Mouse (Mus musculus) megakaryocyte-erythroid progenitor cell, adult 5-6 weeks (primary cell): ENCODE measurements around the gene Vmn1r107. TPM values are rescaled to one million over a fixed set of nuclear protein-coding genes. Genes with fewer than 3 reads are reported as not detected.
"Not testable (repeated sequence)": the region's sequence is repeated elsewhere in the genome, so short reads cannot be mapped to it uniquely, and the experiment has no call there.

Experiments used
- ATAC-seq: replicated peaks from 2 replicates; pipeline ENCODE4 v1.8.0; 2016; ENCODE audit warnings: mild to moderate bottlenecking, inconsistent platforms; ENCODE audit not compliant: severe bottlenecking, poor library complexity, low FRiP score, low TSS enrichment
- total RNA-seq, 2 experiments: library from RNA; stranded (forward) in 1 of 2; stranded (reverse) in 1 of 2; fragments of 200-1000, 215-1000 nt in 1 of 2; fragments of >200 nt in 1 of 2; fragmentation: Nextera tagmentation in 1 of 2; gene quantifications; 2 replicates each; pipeline ENCODE4 v1.2.3; 2014 to 2017

The Vmn1r107 gene
- total RNA-seq (2014; fragmentation: Nextera tagmentation): not detected in 2 replicates
- total RNA-seq (2017): not detected in 2 replicates

GRCm38 (mm10) chr7:20668618-20669017, at the start of gene Vmn1r107:
Vmn1r107 (plus strand) TSS chr7:20668918.
- ATAC-seq: not testable (repeated sequence)

GRCm38 (mm10) chr7:20703116-20703515, 34.4 kb downstream of the Vmn1r107 start, which contains the start of gene Vmn1r111:
Vmn1r111 (minus strand) TSS chr7:20703216.
- not testable (repeated sequence) for ATAC-seq

Other genes starting within 250 kb of the Vmn1r107 start
- not detected in 2 replicates for gene Vmn1r101, start 226.3 kb upstream of the Vmn1r107 start, total RNA-seq (2014; fragmentation: Nextera tagmentation)
- gene Vmn1r101, start 226.3 kb upstream of the Vmn1r107 start, total RNA-seq (2017): not detected in 2 replicates
- not detected in 2 replicates for gene Gm10670, start 194.0 kb upstream of the Vmn1r107 start, total RNA-seq (2014; fragmentation: Nextera tagmentation)
- not detected in 2 replicates for gene Gm10670, start 194.0 kb upstream of the Vmn1r107 start, total RNA-seq (2017)
- gene Vmn1r103, start 158.4 kb upstream of the Vmn1r107 start, total RNA-seq (2014; fragmentation: Nextera tagmentation): not detected in 2 replicates
- gene Vmn1r103, start 158.4 kb upstream of the Vmn1r107 start, total RNA-seq (2017): not detected in 2 replicates
- not detected in 2 replicates for gene Vmn1r104, start 135.1 kb upstream of the Vmn1r107 start, total RNA-seq (2014; fragmentation: Nextera tagmentation)
- not detected in 2 replicates for gene Vmn1r104, start 135.1 kb upstream of the Vmn1r107 start, total RNA-seq (2017)
- gene Gm5726, start 123.2 kb upstream of the Vmn1r107 start, total RNA-seq (2014; fragmentation: Nextera tagmentation): not detected in 2 replicates
- gene Gm5726, start 123.2 kb upstream of the Vmn1r107 start, total RNA-seq (2017): not detected in 2 replicates
- not detected in 2 replicates for gene Gm4141, start 92.7 kb upstream of the Vmn1r107 start, total RNA-seq (2014; fragmentation: Nextera tagmentation)
- not detected in 2 replicates for gene Gm4141, start 92.7 kb upstream of the Vmn1r107 start, total RNA-seq (2017)
- not detected in 2 replicates for gene Gm4513, start 69.9 kb upstream of the Vmn1r107 start, total RNA-seq (2014; fragmentation: Nextera tagmentation)
- gene Gm4513, start 69.9 kb upstream of the Vmn1r107 start, total RNA-seq (2017): not detected in 2 replicates
- not detected in 2 replicates for gene Vmn1r111, start 34.3 kb downstream of the Vmn1r107 start, total RNA-seq (2014; fragmentation: Nextera tagmentation)
- not detected in 2 replicates for gene Vmn1r111, start 34.3 kb downstream of the Vmn1r107 start, total RNA-seq (2017)
- gene Gm10668, start 61.7 kb downstream of the Vmn1r107 start, total RNA-seq (2014; fragmentation: Nextera tagmentation): not detected in 2 replicates
- not detected in 2 replicates for gene Gm10668, start 61.7 kb downstream of the Vmn1r107 start, total RNA-seq (2017)
- not detected in 2 replicates for gene Vmn1r112, start 102.3 kb downstream of the Vmn1r107 start, total RNA-seq (2014; fragmentation: Nextera tagmentation)
- not detected in 2 replicates for gene Vmn1r112, start 102.3 kb downstream of the Vmn1r107 start, total RNA-seq (2017)
- not detected in 2 replicates for gene Vmn1r113, start 118.4 kb downstream of the Vmn1r107 start, total RNA-seq (2014; fragmentation: Nextera tagmentation)
- gene Vmn1r113, start 118.4 kb downstream of the Vmn1r107 start, total RNA-seq (2017): not detected in 2 replicates
- not detected in 2 replicates for gene Vmn1r114, start 143.3 kb downstream of the Vmn1r107 start, total RNA-seq (2014; fragmentation: Nextera tagmentation)
- gene Vmn1r114, start 143.3 kb downstream of the Vmn1r107 start, total RNA-seq (2017): not detected in 2 replicates
- gene Vmn1r115, start 176.1 kb downstream of the Vmn1r107 start, total RNA-seq (2014; fragmentation: Nextera tagmentation): not detected in 2 replicates
- gene Vmn1r115, start 176.1 kb downstream of the Vmn1r107 start, total RNA-seq (2017): not detected in 2 replicates
- not detected in 2 replicates for gene Vmn1r116, start 203.3 kb downstream of the Vmn1r107 start, total RNA-seq (2014; fragmentation: Nextera tagmentation)
- not detected in 2 replicates for gene Vmn1r116, start 203.3 kb downstream of the Vmn1r107 start, total RNA-seq (2017)
- gene Vmn1r117, start 215.2 kb downstream of the Vmn1r107 start, total RNA-seq (2014; fragmentation: Nextera tagmentation): not detected in 2 replicates
- not detected in 2 replicates for gene Vmn1r117, start 215.2 kb downstream of the Vmn1r107 start, total RNA-seq (2017)
- gene Vmn1r118, start 243.4 kb downstream of the Vmn1r107 start, total RNA-seq (2014; fragmentation: Nextera tagmentation): not detected in 2 replicates
- gene Vmn1r118, start 243.4 kb downstream of the Vmn1r107 start, total RNA-seq (2017): not detected in 2 replicates